Mouse (Mus musculus): ENCODE results near the gene Cyba.

DNA sequence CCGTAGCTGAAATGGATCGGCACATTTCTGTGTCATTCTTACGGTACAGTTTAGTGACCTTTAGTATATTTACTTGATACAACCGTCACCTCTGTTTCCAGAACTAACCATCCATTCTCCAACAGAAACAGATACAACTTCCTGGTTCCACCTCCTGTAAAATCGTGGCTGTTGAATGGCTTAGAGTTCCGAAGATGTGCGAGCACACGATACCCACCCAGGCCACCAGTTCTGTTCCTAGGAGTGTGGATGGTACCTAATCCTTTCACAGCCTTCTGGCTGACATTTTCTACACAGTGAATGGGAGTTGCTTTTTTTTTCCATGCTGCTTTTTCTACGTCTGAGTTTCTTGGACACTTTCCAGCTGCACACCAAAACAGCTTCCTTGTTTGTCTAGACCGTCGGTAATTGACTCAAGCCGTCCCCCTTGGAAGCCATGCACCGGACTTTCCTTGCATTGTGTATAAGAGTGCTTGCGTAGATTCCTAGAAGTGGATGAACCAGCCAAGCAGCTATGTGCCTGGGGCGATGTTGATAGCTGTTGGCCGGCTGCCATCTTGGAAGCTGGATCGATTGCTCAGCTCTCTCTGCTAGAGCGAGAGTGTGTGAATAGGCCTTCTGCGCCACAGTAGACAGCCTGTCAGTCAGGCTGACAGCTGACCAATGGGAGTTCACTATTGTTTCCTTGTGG lies 11.5 kb upstream of the Cyba start:
- TF ChIP-seq POLR2A (IDR thresholded peaks at IDR 0.05; ENCODE audit: low read depth, low read length), result peak; percentile 28; the same call in 1 of the 2 replicates
- TF ChIP-seq CTCF (IDR thresholded peaks at IDR 0.05; ENCODE audit: extremely low read depth, insufficient read length, insufficient replicate concordance, low read depth, low read length), result no peak

Data from small intestine, adult 2 months (tissue).